Mouse (Mus musculus) embryonic facial prominence, embryonic 15.5 days (tissue): ENCODE results near the gene Dennd5a. TPM values are rescaled to one million over a fixed set of nuclear protein-coding genes. Genes with fewer than 3 reads are reported as not detected.
A peak's percentile ranks its signal among the peaks of the same experiment; 100 is the strongest.
"Not testable (repeated sequence)": the region's sequence is repeated elsewhere in the genome, so short reads cannot be mapped to it uniquely, and the experiment has no call there.

Experiments used
- ATAC-seq: fragments of 200-750 bp; cut with Nextera tagmentation; 2 replicates; pipeline ENCODE4 v1.8.0; 2017; ENCODE audit warnings: low read depth, moderate TSS enrichment; ENCODE audit not compliant: insufficient number of reproducible peaks, low FRiP score, low TSS enrichment
- H3K27ac ChIP-seq: fragments of 300-500 bp; sonication (generic); replicated peaks from 2 replicates; pipeline ENCODE4 v1.5.1; 2015; ENCODE audit warnings: mild to moderate bottlenecking, inconsistent platforms
- H3K27me3 ChIP-seq: fragments of 300-500 bp; sonication (generic); 2 replicates; pipeline ENCODE4 v1.6.1; 2015; ENCODE audit warnings: inconsistent platforms
- H3K36me3 ChIP-seq: fragments of 300-500 bp; sonication (generic); 2 replicates; pipeline ENCODE4 v1.6.1; 2015; ENCODE audit warnings: mild to moderate bottlenecking, inconsistent platforms
- H3K4me1 ChIP-seq: fragments of 300-500 bp; sonication (generic); 2 replicates; pipeline ENCODE4 v1.6.1; 2015; ENCODE audit warnings: inconsistent platforms
- H3K4me2 ChIP-seq: fragments of 300-500 bp; sonication (generic); replicated peaks from 2 replicates; pipeline ENCODE4 v1.6.1; 2015; ENCODE audit warnings: mild to moderate bottlenecking, inconsistent platforms
- H3K4me3 ChIP-seq: fragments of 300-500 bp; sonication (generic); replicated peaks from 2 replicates; pipeline ENCODE4 v1.5.1; 2015; ENCODE audit warnings: mild to moderate bottlenecking, inconsistent platforms
- H3K9ac ChIP-seq: fragments of 300-500 bp; sonication (generic); 2 replicates; pipeline ENCODE4 v1.6.1; 2015; ENCODE audit warnings: inconsistent platforms
- H3K9me3 ChIP-seq: fragments of 300-500 bp; sonication (generic); replicated peaks from 2 replicates; pipeline ENCODE4 v1.6.1; 2016; ENCODE audit warnings: inconsistent platforms
- WGBS: fragments of 180-500 bp; shearing (Covaris S2); methylation state at CpG from one replicate; pipeline ENCODE4 v1.1.7; 2015; 5-methylcytosine and 5-hydroxymethylcytosine counted together
- polyA plus RNA-seq: library from polyadenylated mRNA; unstranded; fragments of >200 nt; fragmentation: Nextera tagmentation; extraction: Ambion mirVana; gene quantifications from 2 replicates; pipeline ENCODE4 v1.2.1, GENCODE M21; 2015

Gene Dennd5a
- polyA plus RNA-seq, 1 experiment from 2014 or later: 33.8 TPM

- ATAC-seq: peak; percentile 99
- Histone ChIP-seq H3K27ac (peak overlapping the region; percentile 88), H3K4me1 (peaks cover 6% of the 10 kb centered on the region; the same call in 1 of the 2 replicates), H3K4me3 (peak overlapping the region; percentile 51), H3K4me2 (peak overlapping the region; percentile 58), H3K9ac (peak overlapping the region; percentile 45), H3K27me3 (no peaks in the 10 kb centered on the region), H3K9me3 (no peaks in the 10 kb centered on the region), H3K36me3 (peaks cover 7% of the 10 kb centered on the region)
- WGBS: under 1% methylated on average over 43 of the region's 43 CpGs
Measured at GRCm38 (mm10) chr7:109986133-109986669, 25.9 kb upstream of the Dennd5a start.

GRCm38 (mm10) chr7:109985661-109986132 lies 25.4 kb upstream of the Dennd5a start:
- H3K9me3 ChIP-seq: no peaks in the 10 kb centered on the region
- ATAC-seq: no peak; the same call in 1 of the 2 replicates
- H3K4me3 ChIP-seq: peak overlapping the region; percentile 51
- H3K9ac ChIP-seq: peak overlapping the region; percentile 45
- H3K36me3 ChIP-seq: peaks cover 8% of the 10 kb centered on the region
- H3K4me2 ChIP-seq: peak overlapping the region; percentile 58
- peak overlapping the region; percentile 88 for H3K27ac ChIP-seq
- under 1% methylated on average over 27 of the region's 27 CpGs for WGBS
- H3K4me1 ChIP-seq: peaks cover 6% of the 10 kb centered on the region; the same call in 1 of the 2 replicates
- H3K27me3 ChIP-seq: no peaks in the 10 kb centered on the region

- H3K4me2 ChIP-seq, H3K4me1 ChIP-seq, H3K9ac ChIP-seq, H3K9me3 ChIP-seq, H3K27me3 ChIP-seq, H3K4me3 ChIP-seq, H3K27ac ChIP-seq, ATAC-seq: not testable (repeated sequence)
- WGBS: 62% methylated on average over 5 of the region's 5 CpGs
- peaks cover 17% of the 10 kb centered on the region for H3K36me3 ChIP-seq
Measured at GRCm38 (mm10) chr7:109984608-109985007, 24.3 kb upstream of the Dennd5a start.

GRCm38 (mm10) chr7:109977131-109977530 lies 16.9 kb upstream of the Dennd5a start:
- peaks cover 56% of the 10 kb centered on the region for H3K36me3 ChIP-seq
- not testable (repeated sequence) for H3K27me3 ChIP-seq, ATAC-seq, H3K4me1 ChIP-seq, H3K27ac ChIP-seq, H3K4me3 ChIP-seq, H3K9ac ChIP-seq, H3K9me3 ChIP-seq, H3K4me2 ChIP-seq
- 75% methylated on average over 5 of the region's 5 CpGs for WGBS

- Histone ChIP-seq H3K4me3 (no peak overlapping the region), H3K4me1 (no peaks in the 10 kb centered on the region), H3K9me3 (no peaks in the 10 kb centered on the region), H3K4me2 (no peak overlapping the region), H3K9ac (no peak overlapping the region), H3K36me3 (peaks cover 51% of the 10 kb centered on the region), H3K27me3 (no peaks in the 10 kb centered on the region), H3K27ac (no peak overlapping the region)
- WGBS: 88% methylated on average over 6 of the region's 6 CpGs
- no peak for ATAC-seq
Measured at GRCm38 (mm10) chr7:109975966-109976715, 15.9 kb upstream of the Dennd5a start.

GRCm38 (mm10) chr7:109969542-109969941 lies 9.3 kb upstream of the Dennd5a start:
- no peak overlapping the region for H3K4me3 ChIP-seq
- H3K36me3 ChIP-seq: 0 out of 2 replicates have a peak, but pooled peaks cover 2% of the 10 kb centered on the region
- H3K4me2 ChIP-seq: no peak overlapping the region
- peak; percentile 55; the same call in 1 of the 2 replicates for ATAC-seq
- H3K27me3 ChIP-seq: no peaks in the 10 kb centered on the region
- H3K9me3 ChIP-seq: no peaks in the 10 kb centered on the region
- peak overlapping the region; percentile 68 for H3K27ac ChIP-seq
- peaks cover 16% of the 10 kb centered on the region for H3K4me1 ChIP-seq
- H3K9ac ChIP-seq: no peak overlapping the region

- 0% methylated on average over 2 of the region's 2 CpGs for WGBS
- no peak overlapping the region for H3K4me3 ChIP-seq
- peaks cover 16% of the 10 kb centered on the region for H3K4me1 ChIP-seq
- ATAC-seq: peak; percentile 78
- no peaks in the 10 kb centered on the region for H3K9me3 ChIP-seq
- no peaks in the 10 kb centered on the region for H3K27me3 ChIP-seq
- H3K9ac ChIP-seq: no peak overlapping the region
- H3K27ac ChIP-seq: peak overlapping the region; percentile 68
- H3K4me2 ChIP-seq: no peak overlapping the region
- H3K36me3 ChIP-seq: 0 out of 2 replicates have a peak, but pooled peaks cover 2% of the 10 kb centered on the region
Measured at GRCm38 (mm10) chr7:109968924-109969450, 8.7 kb upstream of the Dennd5a start.

GRCm38 (mm10) chr7:109967805-109968579 lies 7.7 kb upstream of the Dennd5a start:
- no peaks in the 10 kb centered on the region for H3K27me3 ChIP-seq
- no peak overlapping the region for H3K9ac ChIP-seq
- H3K9me3 ChIP-seq: no peaks in the 10 kb centered on the region
- 0 out of 2 replicates have a peak, but pooled peaks cover 2% of the 10 kb centered on the region for H3K36me3 ChIP-seq
- no peak overlapping the region for H3K4me2 ChIP-seq
- H3K4me3 ChIP-seq: no peak overlapping the region
- no peak for ATAC-seq
- WGBS: 69% methylated on average over 11 of the region's 11 CpGs
- no peak overlapping the region; the same call in 1 of the 2 replicates for H3K27ac ChIP-seq
- H3K4me1 ChIP-seq: peaks cover 18% of the 10 kb centered on the region

GRCm38 (mm10) chr7:109965658-109966057 lies 5.4 kb upstream of the Dennd5a start:
- no peak overlapping the region for H3K4me2 ChIP-seq
- H3K27me3 ChIP-seq: no peaks in the 10 kb centered on the region
- no peak overlapping the region for H3K4me3 ChIP-seq
- H3K9ac ChIP-seq: no peak overlapping the region
- H3K4me1 ChIP-seq: peaks cover 35% of the 10 kb centered on the region
- H3K9me3 ChIP-seq: no peaks in the 10 kb centered on the region
- H3K27ac ChIP-seq: no peak overlapping the region
- ATAC-seq: no peak
- H3K36me3 ChIP-seq: no peaks in the 10 kb centered on the region

GRCm38 (mm10) chr7:109963707-109964106 lies 3.4 kb upstream of the Dennd5a start:
- H3K27me3 ChIP-seq: no peaks in the 10 kb centered on the region
- H3K4me3 ChIP-seq: no peak overlapping the region
- no peaks in the 10 kb centered on the region for H3K36me3 ChIP-seq
- WGBS: 92% methylated on average over 4 of the region's 4 CpGs
- no peak overlapping the region for H3K9ac ChIP-seq
- H3K4me1 ChIP-seq: peaks cover 38% of the 10 kb centered on the region
- H3K4me2 ChIP-seq: no peak overlapping the region
- no peak for ATAC-seq
- H3K27ac ChIP-seq: no peak overlapping the region
- no peaks in the 10 kb centered on the region for H3K9me3 ChIP-seq

- H3K4me3 ChIP-seq: no peak overlapping the region
- WGBS: 44% methylated on average over 4 of the region's 4 CpGs
- no peak overlapping the region for H3K4me2 ChIP-seq
- no peak for ATAC-seq
- H3K27me3 ChIP-seq: no peaks in the 10 kb centered on the region
- no peak overlapping the region for H3K9ac ChIP-seq
- peaks cover 37% of the 10 kb centered on the region for H3K4me1 ChIP-seq
- peak overlapping the region; percentile 40; the same call in 1 of the 2 replicates for H3K27ac ChIP-seq
- no peaks in the 10 kb centered on the region for H3K36me3 ChIP-seq
- no peaks in the 10 kb centered on the region for H3K9me3 ChIP-seq
Measured at GRCm38 (mm10) chr7:109962596-109962995, 2.3 kb upstream of the Dennd5a start.
